Mouse (Mus musculus) embryonic facial prominence, embryonic 14.5 days (tissue): Measurements from ENCODE around the gene Tchhl1. TPM values are rescaled to one million over a fixed set of nuclear protein-coding genes. Genes with fewer than 3 reads are reported as not detected.

Experiments
- microRNA-seq: library from miRNA; unstranded; fragments of <30 nt; microRNA quantifications from one replicate; pipeline ENCODE4, GENCODE M21; 2016; ENCODE audit warnings: borderline number of aligned reads
- polyA plus RNA-seq: library from polyadenylated mRNA; unstranded; fragments of >200 nt; fragmentation: Nextera tagmentation; extraction: Ambion mirVana; gene quantifications from 2 replicates; pipeline ENCODE4 v1.2.1, GENCODE M21; 2014

The Tchhl1 gene
- polyA plus RNA-seq, 1 experiment from 2014 or later = 0.18 TPM

Small RNA genes lying within 50 kb of the gene (microRNA-seq; reads per million reads assigned to microRNA genes)
- not detected for gene Gm22752

Other genes starting within 250 kb of the Tchhl1 start
- gene Flg, start 195.2 kb upstream of the Tchhl1 start, polyA plus RNA-seq = 0.22 and 2.3 TPM in 2 replicates
- 1.3 and 6.5 TPM in 2 replicates for gene Hrnr, start 149.0 kb upstream of the Tchhl1 start, polyA plus RNA-seq
- gene Rptn, start 75.1 kb upstream of the Tchhl1 start, polyA plus RNA-seq = 0.71 and 3.3 TPM in 2 replicates
- 3.4 and 4.2 TPM in 2 replicates for gene Tchh, start 26.4 kb upstream of the Tchhl1 start, polyA plus RNA-seq
- 1,533 and 1,735 TPM in 2 replicates for gene S100a11, start 51.7 kb downstream of the Tchhl1 start, polyA plus RNA-seq
- 687 and 752 TPM in 2 replicates for gene S100a10, start 86.3 kb downstream of the Tchhl1 start, polyA plus RNA-seq
- not detected in 2 replicates for gene Tdpoz2, start 183.9 kb downstream of the Tchhl1 start, polyA plus RNA-seq
- gene Tdpoz1, start 207.6 kb downstream of the Tchhl1 start, polyA plus RNA-seq = not detected in 2 replicates
- gene Gm37596, start 224.3 kb downstream of the Tchhl1 start, polyA plus RNA-seq = not detected in 2 replicates